Mouse (Mus musculus): ENCODE measurements around the gene F11r. TPM values are rescaled to one million over a fixed set of nuclear protein-coding genes. Genes with fewer than 3 reads are reported as not detected.

F11r gene
- polyA plus RNA-seq, 1 experiment from 2014 or later = 10.5 TPM

GRCm38 (mm10) chr1:171411492-171411941 lies 25.8 kb upstream of the F11r start:
- H3K27ac ChIP-seq (ENCODE audit: low read length) = peak overlapping the region; percentile 96
- peak overlapping the region; percentile 69 for H3K4me2 ChIP-seq (ENCODE audit: low read length)
- no peaks in the 10 kb centered on the region for H3K9me3 ChIP-seq (replicated peaks; ENCODE audit: control insufficient read depth, low read length, poor library complexity, severe bottlenecking)
- peaks cover 17% of the 10 kb centered on the region for H3K27me3 ChIP-seq (ENCODE audit: control insufficient read depth, insufficient read depth, low read depth, low read length)
- H3K4me3 ChIP-seq (ENCODE audit: low read depth, low read length) = peak overlapping the region; percentile 91
- whole genome bisulfite sequencing = 0% methylated on average over 34 of the region's 39 CpGs
- H3K9ac ChIP-seq (ENCODE audit: low read depth, low read length) = peak overlapping the region; percentile 97
- peaks cover 21% of the 10 kb centered on the region for H3K4me1 ChIP-seq (ENCODE audit: control insufficient read depth, insufficient read depth, low read length)
- peaks cover 10% of the 10 kb centered on the region for H3K36me3 ChIP-seq (ENCODE audit: control insufficient read depth, insufficient read depth, low read length)
- peak; percentile 83 for ATAC-seq

GRCm38 (mm10) chr1:171412001-171412441 lies 25.3 kb upstream of the F11r start:
- peak overlapping the region; percentile 91 for H3K4me3 ChIP-seq (ENCODE audit: low read depth, low read length)
- peaks cover 17% of the 10 kb centered on the region for H3K27me3 ChIP-seq (ENCODE audit: control insufficient read depth, insufficient read depth, low read depth, low read length)
- peak; percentile 50 for ATAC-seq
- peak overlapping the region; percentile 96 for H3K27ac ChIP-seq (ENCODE audit: low read length)
- peaks cover 21% of the 10 kb centered on the region for H3K4me1 ChIP-seq (ENCODE audit: control insufficient read depth, insufficient read depth, low read length)
- H3K9ac ChIP-seq (ENCODE audit: low read depth, low read length) = peak overlapping the region; percentile 97
- H3K9me3 ChIP-seq (replicated peaks; ENCODE audit: control insufficient read depth, low read length, poor library complexity, severe bottlenecking) = no peaks in the 10 kb centered on the region
- peaks cover 14% of the 10 kb centered on the region for H3K36me3 ChIP-seq (ENCODE audit: control insufficient read depth, insufficient read depth, low read length)
- under 1% methylated on average over 20 of the region's 20 CpGs for WGBS
- peak overlapping the region; percentile 69 for H3K4me2 ChIP-seq (ENCODE audit: low read length)

GRCm38 (mm10) chr1:171412446-171412845 lies 24.9 kb upstream of the F11r start:
- WGBS = 24% methylated on average over 3 of the region's 3 CpGs
- Histone ChIP-seq H3K9ac (ENCODE audit: low read depth, low read length) (peak overlapping the region; percentile 97), H3K27ac (ENCODE audit: low read length) (peak overlapping the region; percentile 96), H3K4me2 (ENCODE audit: low read length) (peak overlapping the region; percentile 69), H3K36me3 (ENCODE audit: control insufficient read depth, insufficient read depth, low read length) (peaks cover 16% of the 10 kb centered on the region), H3K27me3 (ENCODE audit: control insufficient read depth, insufficient read depth, low read depth, low read length) (peaks cover 14% of the 10 kb centered on the region), H3K4me3 (ENCODE audit: low read depth, low read length) (peak overlapping the region; percentile 91), H3K9me3 (replicated peaks; ENCODE audit: control insufficient read depth, low read length, poor library complexity, severe bottlenecking) (no peaks in the 10 kb centered on the region), H3K4me1 (ENCODE audit: control insufficient read depth, insufficient read depth, low read length) (peaks cover 21% of the 10 kb centered on the region)
- ATAC-seq = peak; percentile 6; the same call in 1 of the 2 replicates

- peak overlapping the region; percentile 69 for H3K4me2 ChIP-seq (ENCODE audit: low read length)
- H3K4me3 ChIP-seq (ENCODE audit: low read depth, low read length) = no peak overlapping the region
- H3K9me3 ChIP-seq (replicated peaks; ENCODE audit: control insufficient read depth, low read length, poor library complexity, severe bottlenecking) = no peaks in the 10 kb centered on the region
- no peak for ATAC-seq
- peaks cover 6% of the 10 kb centered on the region for H3K27me3 ChIP-seq (ENCODE audit: control insufficient read depth, insufficient read depth, low read depth, low read length)
- H3K4me1 ChIP-seq (ENCODE audit: control insufficient read depth, insufficient read depth, low read length) = peaks cover 21% of the 10 kb centered on the region
- no peak overlapping the region for H3K27ac ChIP-seq (ENCODE audit: low read length)
- peaks cover 20% of the 10 kb centered on the region for H3K36me3 ChIP-seq (ENCODE audit: control insufficient read depth, insufficient read depth, low read length)
- no peak overlapping the region for H3K9ac ChIP-seq (ENCODE audit: low read depth, low read length)
- WGBS = 79% methylated on average over 8 of the region's 8 CpGs
Observed at GRCm38 (mm10) chr1:171413608-171414007, 23.7 kb upstream of the F11r start.

GRCm38 (mm10) chr1:171418660-171419059 lies 18.7 kb upstream of the F11r start, which contains the start of gene Tstd1:
Gene Tstd1, plus strand, starts transcription at chr1:171418872.
- ATAC-seq = no peak
- 0 out of 2 replicates have a peak within 1 kb of the TSS, but pooled peaks have one; percentile 38 for H3K27ac ChIP-seq (ENCODE audit: low read length)
- peaks cover 32% of the 10 kb centered on the region for H3K36me3 ChIP-seq (ENCODE audit: control insufficient read depth, insufficient read depth, low read length)
- H3K9ac ChIP-seq (ENCODE audit: low read depth, low read length) = no peak within 1 kb of the TSS
- WGBS = 95% methylated on average over 5 of the region's 5 CpGs
- H3K27me3 ChIP-seq (ENCODE audit: control insufficient read depth, insufficient read depth, low read depth, low read length) = no peaks in the 10 kb centered on the region
- no peak within 1 kb of the TSS for H3K4me2 ChIP-seq (ENCODE audit: low read length)
- no peaks in the 10 kb centered on the region for H3K9me3 ChIP-seq (replicated peaks; ENCODE audit: control insufficient read depth, low read length, poor library complexity, severe bottlenecking)
- H3K4me1 ChIP-seq (ENCODE audit: control insufficient read depth, insufficient read depth, low read length) = peaks cover 10% of the 10 kb centered on the region
- H3K4me3 ChIP-seq (ENCODE audit: low read depth, low read length) = no peak within 1 kb of the TSS

- Histone ChIP-seq H3K4me1 (ENCODE audit: control insufficient read depth, insufficient read depth, low read length) (peaks cover 2% of the 10 kb centered on the region; the same call in 1 of the 2 replicates), H3K4me3 (ENCODE audit: low read depth, low read length) (no peak overlapping the region), H3K27ac (ENCODE audit: low read length) (0 out of 2 replicates have a peak overlapping the region, but pooled peaks have one; percentile 38), H3K9ac (ENCODE audit: low read depth, low read length) (no peak overlapping the region), H3K36me3 (ENCODE audit: control insufficient read depth, insufficient read depth, low read length) (peaks cover 32% of the 10 kb centered on the region), H3K4me2 (ENCODE audit: low read length) (no peak overlapping the region), H3K27me3 (ENCODE audit: control insufficient read depth, insufficient read depth, low read depth, low read length) (no peaks in the 10 kb centered on the region), H3K9me3 (replicated peaks; ENCODE audit: control insufficient read depth, low read length, poor library complexity, severe bottlenecking) (no peaks in the 10 kb centered on the region)
- ATAC-seq = peak; percentile 61
- 23% methylated on average over 12 of the region's 12 CpGs for WGBS
Observed at GRCm38 (mm10) chr1:171419291-171419882, 17.9 kb upstream of the F11r start.

- H3K9ac ChIP-seq (ENCODE audit: low read depth, low read length) = no peak overlapping the region
- H3K27ac ChIP-seq (ENCODE audit: low read length) = no peak overlapping the region
- no peaks in the 10 kb centered on the region for H3K27me3 ChIP-seq (ENCODE audit: control insufficient read depth, insufficient read depth, low read depth, low read length)
- no peaks in the 10 kb centered on the region for H3K4me1 ChIP-seq (ENCODE audit: control insufficient read depth, insufficient read depth, low read length)
- no peak overlapping the region for H3K4me2 ChIP-seq (ENCODE audit: low read length)
- ATAC-seq = peak; percentile 19
- WGBS = 48% methylated on average over 5 of the region's 5 CpGs
- H3K36me3 ChIP-seq (ENCODE audit: control insufficient read depth, insufficient read depth, low read length) = peaks cover 32% of the 10 kb centered on the region
- no peak overlapping the region for H3K4me3 ChIP-seq (ENCODE audit: low read depth, low read length)
- no peaks in the 10 kb centered on the region for H3K9me3 ChIP-seq (replicated peaks; ENCODE audit: control insufficient read depth, low read length, poor library complexity, severe bottlenecking)
Observed at GRCm38 (mm10) chr1:171419905-171420304, 17.4 kb upstream of the F11r start.

GRCm38 (mm10) chr1:171422504-171423095 lies 14.7 kb upstream of the F11r start:
- Histone ChIP-seq H3K4me1 (ENCODE audit: control insufficient read depth, insufficient read depth, low read length) (no peaks in the 10 kb centered on the region), H3K9me3 (replicated peaks; ENCODE audit: control insufficient read depth, low read length, poor library complexity, severe bottlenecking) (no peaks in the 10 kb centered on the region), H3K4me2 (ENCODE audit: low read length) (no peak overlapping the region), H3K9ac (ENCODE audit: low read depth, low read length) (no peak overlapping the region), H3K27ac (ENCODE audit: low read length) (no peak overlapping the region), H3K36me3 (ENCODE audit: control insufficient read depth, insufficient read depth, low read length) (peaks cover 15% of the 10 kb centered on the region; the same call in 1 of the 2 replicates), H3K4me3 (ENCODE audit: low read depth, low read length) (no peak overlapping the region), H3K27me3 (ENCODE audit: control insufficient read depth, insufficient read depth, low read depth, low read length) (no peaks in the 10 kb centered on the region)
- WGBS = 86% methylated on average over 8 of the region's 8 CpGs
- ATAC-seq = no peak

- H3K9ac ChIP-seq (ENCODE audit: low read depth, low read length) = no peak overlapping the region
- H3K9me3 ChIP-seq (replicated peaks; ENCODE audit: control insufficient read depth, low read length, poor library complexity, severe bottlenecking) = no peaks in the 10 kb centered on the region
- no peak overlapping the region for H3K4me3 ChIP-seq (ENCODE audit: low read depth, low read length)
- no peaks in the 10 kb centered on the region for H3K4me1 ChIP-seq (ENCODE audit: control insufficient read depth, insufficient read depth, low read length)
- H3K36me3 ChIP-seq (ENCODE audit: control insufficient read depth, insufficient read depth, low read length) = 0 out of 2 replicates have a peak, but pooled peaks cover 5% of the 10 kb centered on the region
- H3K27me3 ChIP-seq (ENCODE audit: control insufficient read depth, insufficient read depth, low read depth, low read length) = no peaks in the 10 kb centered on the region
- ATAC-seq = no peak
- 80% methylated on average over 5 of the region's 5 CpGs for WGBS
- H3K4me2 ChIP-seq (ENCODE audit: low read length) = no peak overlapping the region
- no peak overlapping the region for H3K27ac ChIP-seq (ENCODE audit: low read length)
Observed at GRCm38 (mm10) chr1:171424638-171425037, 12.7 kb upstream of the F11r start.

Measured in midbrain, embryonic 16.5 days (tissue).